Mouse (Mus musculus) c-Kit-negative CD71-positive TER-119-positive erythroid progenitor cells, embryonic 14.5 days (primary cell): Measurements from ENCODE around the gene Tmem135.

Experiments
- DNase-seq: peaks from one replicate; pipeline ENCODE4 v3.0.0-alpha.2; 2013; ENCODE audit warnings: low read depth, low spot score

Gene Tmem135

DNA sequence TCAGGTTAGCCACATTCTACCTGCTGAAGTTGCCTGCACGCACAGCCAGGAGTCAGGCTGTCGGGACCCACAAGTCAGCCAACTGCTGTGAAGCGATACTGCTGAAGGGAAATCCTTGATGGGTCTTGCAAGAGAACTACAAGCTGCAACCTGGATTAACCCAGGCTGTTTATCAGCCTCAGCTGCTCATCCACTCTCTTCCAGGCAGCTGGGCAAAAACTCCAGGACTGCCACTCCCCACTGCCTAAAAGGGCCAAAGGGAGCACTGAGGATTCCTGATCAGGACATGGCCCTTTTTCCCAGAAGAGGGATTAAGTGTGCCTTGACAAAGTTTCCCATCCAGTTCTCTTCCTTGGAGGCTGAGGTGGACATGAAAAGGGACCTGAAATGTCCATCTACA, 15.0 kb downstream of the Tmem135 start:
- no peak for DNase-seq

GRCm38 (mm10) chr7:89382892-89383291, 21.1 kb downstream of the Tmem135 start:
- no peak for DNase-seq

DNA sequence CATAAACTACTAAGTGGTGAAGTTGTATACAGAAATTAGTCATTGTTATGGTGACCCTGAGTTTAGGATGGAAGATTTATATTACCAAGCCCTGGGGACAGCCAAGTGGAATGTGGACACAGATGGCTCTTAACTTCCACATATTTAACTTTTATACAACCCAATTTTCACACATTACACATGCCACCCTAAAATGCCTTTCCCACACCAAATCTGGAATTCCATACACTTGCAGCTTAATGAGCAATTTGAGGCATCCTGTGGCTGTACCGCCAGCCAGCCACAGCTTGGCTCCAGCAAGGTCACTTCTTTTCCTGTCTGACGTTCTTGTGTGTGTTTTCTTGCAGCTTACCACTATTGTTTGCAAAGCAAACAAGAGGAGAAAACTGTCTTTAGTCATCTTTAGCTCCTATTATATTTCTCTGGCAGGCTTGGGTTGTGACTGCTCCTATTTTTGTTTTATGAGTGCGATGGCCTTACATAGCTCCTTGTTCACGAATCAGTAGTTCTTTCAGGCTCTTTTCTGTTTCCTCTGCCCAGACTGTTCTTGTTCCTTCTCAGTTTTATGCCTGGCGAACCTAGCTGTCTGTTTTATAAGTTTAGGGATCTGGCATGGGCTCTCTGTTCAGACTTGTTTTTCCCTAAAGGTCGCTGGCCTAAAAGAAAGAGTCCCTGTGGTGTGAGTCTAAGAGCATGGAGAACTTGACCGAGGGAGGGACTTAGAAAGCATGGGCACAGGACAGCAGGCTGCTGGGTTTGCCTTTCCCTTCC, 22.9 kb downstream of the Tmem135 start:
- no peak for DNase-seq

DNA sequence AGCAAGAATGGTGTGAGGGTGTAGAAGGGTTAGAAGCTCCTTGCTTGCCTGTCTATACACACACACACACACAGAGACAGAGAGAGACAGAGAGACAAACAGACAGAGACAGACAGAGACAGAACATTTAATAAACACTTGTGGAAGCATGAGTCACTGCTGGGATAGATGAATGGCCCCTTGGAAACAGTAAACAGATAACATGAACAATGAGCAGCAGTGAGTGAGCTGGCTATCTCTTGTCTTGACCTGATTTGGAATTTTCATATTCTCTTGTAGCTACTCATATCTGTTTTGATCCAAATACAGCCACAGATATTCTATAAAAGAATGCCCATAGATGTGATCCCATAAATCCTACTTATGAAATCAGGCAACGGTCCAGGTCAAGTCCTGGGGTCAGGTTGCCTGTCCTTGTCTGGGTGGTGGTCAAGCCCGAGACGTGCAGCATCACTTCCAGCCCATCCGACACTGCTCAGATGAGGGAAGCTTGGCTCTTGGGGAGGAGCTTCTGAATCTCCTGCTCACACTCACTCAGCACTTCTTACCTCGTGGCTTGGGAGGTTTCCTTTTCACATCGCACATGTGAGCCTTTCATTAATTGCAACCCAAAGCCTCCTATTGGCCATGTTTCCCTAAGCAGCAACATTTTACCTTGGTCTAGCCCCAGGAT, 32.3 kb downstream of the Tmem135 start:
- no peak for DNase-seq

GRCm38 (mm10) chr7:89370917-89371316, 33.1 kb downstream of the Tmem135 start:
- no peak for DNase-seq

DNA sequence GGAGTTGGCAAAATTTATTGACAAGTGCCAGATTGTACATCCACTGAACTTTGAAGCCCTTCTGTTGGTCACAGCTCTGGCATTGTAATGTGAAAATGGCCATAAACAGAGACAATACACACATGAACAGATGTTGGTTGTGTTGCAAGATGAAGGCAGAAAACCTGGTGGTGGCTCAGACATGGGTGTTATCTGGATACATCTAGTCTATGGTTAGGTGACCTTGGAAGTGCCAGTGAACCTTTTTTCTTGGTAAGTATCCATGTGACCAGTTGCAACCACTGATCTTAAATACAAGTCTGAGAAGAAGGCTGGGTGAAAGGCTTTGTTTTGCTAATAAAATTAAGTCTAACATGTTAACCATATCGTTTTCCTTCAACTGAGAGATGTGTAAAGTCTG, 33.9 kb downstream of the Tmem135 start:
- no peak for DNase-seq

GRCm38 (mm10) chr7:89367643-89368042, 36.4 kb downstream of the Tmem135 start:
- no peak for DNase-seq

GRCm38 (mm10) chr7:89365135-89365880, 38.7 kb downstream of the Tmem135 start:
- no peak for DNase-seq

DNA sequence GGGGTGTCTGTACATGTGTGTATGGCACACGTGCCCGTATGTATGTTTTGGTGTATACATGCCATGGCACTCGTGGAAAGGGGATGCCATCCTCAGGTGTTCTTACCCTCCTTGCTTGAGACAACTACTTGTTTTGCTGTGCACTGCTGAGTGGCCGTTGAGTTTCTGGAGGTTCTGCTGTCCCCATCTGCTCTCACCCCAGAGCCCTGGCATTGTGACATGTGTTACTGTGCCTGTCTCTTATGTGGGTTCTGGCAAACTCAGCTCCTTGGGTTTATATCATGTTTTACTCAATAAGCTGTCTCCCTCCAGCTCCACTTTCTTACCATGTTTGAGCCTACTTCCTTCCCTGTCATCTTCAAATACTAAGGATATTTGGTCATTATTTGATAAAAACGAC, 40.0 kb downstream of the Tmem135 start:
- DNase-seq = no peak

DNA sequence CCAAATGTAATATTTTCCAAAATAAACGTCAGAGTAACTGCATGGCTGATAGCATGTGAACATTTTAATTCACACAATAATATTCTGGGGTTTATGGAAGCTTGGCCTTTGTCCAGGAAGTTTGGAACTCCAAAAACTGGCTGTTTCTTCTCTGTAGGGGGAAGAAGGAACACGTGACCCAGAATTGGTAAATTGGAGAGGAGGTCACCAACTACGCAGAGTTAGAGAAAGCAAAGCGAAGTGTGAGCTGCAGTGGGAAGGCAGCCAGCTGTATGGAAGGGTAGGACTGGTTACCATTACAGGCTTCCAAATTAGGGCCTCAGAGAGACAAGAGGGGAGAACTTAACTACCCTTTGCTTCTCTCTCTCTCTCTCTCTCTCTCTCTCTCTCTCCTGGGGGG, 47.7 kb downstream of the Tmem135 start:
- DNase-seq = no peak

DNA sequence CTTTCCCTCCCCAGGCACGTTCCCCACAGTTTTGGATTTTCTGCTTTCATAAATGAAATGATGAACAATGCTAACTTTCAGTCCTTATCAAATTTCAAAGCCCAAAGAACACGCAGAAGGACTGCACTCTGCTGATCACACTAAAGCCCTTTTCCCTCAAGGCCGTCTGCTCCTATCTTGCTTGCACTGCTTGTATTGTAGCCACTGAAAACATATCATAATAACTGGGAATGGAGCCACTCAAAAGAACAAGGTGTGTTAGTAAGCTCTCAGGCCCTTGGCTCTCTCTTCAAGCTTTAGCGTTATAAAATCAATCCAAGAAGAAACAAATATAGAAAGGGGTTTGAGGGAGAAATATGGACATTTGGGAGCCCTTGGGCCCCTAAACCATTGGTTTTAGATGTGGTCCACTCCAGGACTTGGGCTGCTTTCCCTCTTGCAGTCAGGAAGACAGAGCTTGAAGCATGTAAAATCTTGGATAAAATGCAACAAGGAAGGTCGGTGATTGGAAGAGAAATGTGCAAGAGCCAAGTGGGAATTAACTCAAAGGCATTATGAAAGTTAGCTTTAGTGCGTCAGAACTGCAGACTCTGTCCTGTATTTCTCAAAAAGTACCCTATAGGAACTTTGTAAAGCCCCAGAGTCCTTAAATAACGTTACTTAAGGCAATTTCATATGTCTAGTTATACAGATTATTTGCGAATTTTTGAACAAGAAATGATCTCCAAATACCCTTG, 48.3 kb downstream of the Tmem135 start:
- no peak for DNase-seq

- no peak for DNase-seq
Measured at GRCm38 (mm10) chr7:89342021-89342420, 62.0 kb downstream of the Tmem135 start.

- no peak for DNase-seq
Measured at GRCm38 (mm10) chr7:89339808-89340207, 64.2 kb downstream of the Tmem135 start.

DNA sequence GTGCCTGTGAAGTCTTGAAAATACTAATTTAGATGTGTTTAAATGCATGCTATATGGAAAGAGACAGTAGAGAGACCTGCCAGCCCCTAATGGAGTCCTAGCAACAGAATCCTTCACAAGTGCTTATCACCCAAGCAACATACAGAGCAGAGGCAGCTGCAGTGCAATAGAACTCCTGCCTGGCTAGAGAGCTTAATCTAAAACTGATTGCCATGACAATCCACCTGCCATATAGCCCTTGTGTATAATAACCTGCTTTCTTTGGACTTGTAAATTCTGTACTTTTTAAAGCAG, 64.9 kb downstream of the Tmem135 start:
- no peak for DNase-seq

DNA sequence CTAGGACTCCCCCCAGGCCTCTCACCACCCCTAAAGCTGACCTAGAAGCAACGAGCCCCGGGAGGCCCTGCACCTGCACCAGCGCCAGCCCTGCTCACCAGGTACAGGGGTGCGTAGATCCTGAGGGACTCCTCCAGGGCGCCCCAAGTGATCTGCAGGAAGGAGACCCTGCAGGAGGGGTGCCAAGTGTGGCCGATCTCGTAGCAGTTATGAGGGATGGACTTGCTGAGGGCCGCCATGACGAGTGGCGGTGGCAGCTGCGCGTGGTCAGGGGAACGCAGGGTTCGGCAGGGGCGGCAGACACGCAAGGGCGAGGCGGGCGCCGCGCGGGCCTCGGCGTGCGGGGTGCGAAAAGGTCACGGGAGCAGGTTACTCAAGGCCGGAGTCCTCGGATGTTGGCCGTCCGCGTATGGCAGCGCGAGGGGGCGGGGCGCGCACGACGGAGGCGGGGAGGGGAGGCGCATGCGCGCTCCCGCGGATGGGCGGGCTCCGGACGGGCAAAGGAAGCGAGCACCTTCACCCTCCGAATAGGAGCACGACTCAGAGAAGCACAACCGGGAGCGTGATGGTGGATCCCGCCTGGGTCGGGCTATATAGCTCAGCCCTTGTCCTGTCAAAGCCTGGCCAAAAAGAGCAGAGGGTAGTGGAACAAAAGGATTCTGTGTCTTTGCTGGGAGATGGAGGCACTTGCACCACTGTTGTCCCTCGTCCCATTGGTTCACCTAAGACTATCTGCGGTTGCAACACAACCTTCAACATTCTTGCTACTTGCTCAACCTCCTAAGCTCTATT, 65.5 kb downstream of the Tmem135 start:
- DNase-seq = peak; percentile 73

DNA sequence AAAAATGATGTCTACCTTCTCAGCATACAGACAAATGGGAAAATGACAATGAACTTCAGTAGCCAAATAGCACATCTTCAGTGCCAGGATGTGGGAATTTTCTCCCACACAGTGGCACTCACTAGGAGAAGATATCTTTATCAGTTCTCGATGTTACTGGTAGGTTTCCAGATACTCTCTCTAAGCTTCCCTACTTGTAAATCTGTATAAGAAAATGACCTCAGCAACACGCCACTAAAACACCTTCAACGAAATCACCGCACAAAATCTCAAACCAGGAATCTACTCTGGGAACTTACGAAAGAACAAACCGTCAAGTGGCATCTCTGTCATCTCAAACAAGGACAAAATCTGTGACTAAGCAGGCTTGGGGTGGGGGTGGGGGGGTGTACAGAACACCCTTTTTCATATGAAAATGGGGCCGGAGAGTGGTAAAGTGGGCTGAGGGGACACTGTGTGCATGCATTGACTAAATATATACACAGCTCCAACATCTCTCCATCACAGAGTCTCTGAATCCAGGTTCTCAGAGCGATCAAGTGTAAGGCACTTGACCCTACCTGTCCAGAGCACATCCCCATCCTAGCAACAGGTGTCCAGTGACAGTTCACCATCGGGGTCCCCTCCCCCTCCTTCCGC, 66.2 kb downstream of the Tmem135 start:
- DNase-seq = no peak

DNA sequence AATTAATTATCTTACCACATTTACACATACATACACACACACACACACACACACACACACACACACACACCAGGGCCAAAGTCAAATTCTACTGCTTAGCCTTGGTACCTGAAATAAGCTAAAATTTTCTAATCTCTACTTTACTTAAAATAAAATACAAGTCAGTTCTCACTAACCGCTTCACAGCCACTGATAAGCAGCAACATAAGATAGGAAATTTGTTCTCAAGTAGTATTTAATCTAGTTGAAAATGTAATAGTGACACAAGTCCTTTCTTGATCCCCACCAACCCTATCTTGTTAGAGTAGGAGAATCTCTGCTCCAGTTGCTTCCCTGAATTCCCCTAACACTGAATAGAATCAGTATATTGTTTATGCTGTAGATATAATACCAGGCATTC, 67.6 kb downstream of the Tmem135 start:
- no peak for DNase-seq

- no peak for DNase-seq
Measured at GRCm38 (mm10) chr7:89335316-89335715, 68.7 kb downstream of the Tmem135 start.

- no peak for DNase-seq
Measured at GRCm38 (mm10) chr7:89329896-89330295, 74.1 kb downstream of the Tmem135 start.

DNA sequence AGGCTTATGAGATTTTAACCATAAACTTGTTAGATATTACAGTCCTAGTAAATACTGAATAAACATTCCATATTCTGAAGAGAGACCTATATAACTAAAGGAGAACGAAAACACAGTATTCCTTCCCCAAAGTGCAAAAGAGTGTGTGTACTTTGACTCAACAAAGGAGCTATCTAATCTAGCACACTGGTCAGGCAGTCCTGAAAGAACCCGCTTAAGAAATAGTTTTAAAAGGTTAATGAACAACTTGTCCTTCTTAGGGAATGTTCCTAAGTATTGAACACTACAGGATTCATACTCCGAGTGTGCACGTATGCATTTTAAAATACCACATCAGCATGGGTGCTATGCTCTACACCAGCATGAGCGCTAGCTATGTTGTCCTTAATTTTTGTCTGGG, 76.3 kb downstream of the Tmem135 start:
- DNase-seq = no peak

DNA sequence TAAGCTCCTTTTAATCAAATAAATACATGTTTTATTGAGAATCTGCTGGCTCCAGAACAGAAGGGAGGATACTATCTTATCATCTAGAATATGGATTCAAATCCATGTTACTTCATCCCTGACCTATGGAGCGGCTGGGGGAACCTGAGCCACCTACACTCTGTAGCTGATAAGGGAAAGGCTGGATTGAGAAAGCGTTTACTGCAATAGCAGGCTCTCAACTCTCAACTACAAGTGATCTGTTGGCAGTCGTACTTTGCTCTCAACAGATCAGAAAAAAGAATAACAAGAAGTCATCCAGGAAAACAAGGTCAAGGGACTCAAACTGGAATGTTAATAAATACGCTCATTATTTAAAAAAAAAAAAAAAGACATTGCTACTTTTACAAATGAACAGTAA, 77.3 kb downstream of the Tmem135 start:
- no peak for DNase-seq
